Mouse (Mus musculus) embryonic facial prominence, embryonic 10.5 days (tissue): ENCODE data around the gene Abi3bp. TPM values are rescaled to one million over a fixed set of nuclear protein-coding genes. Genes with fewer than 3 reads are reported as not detected.

Experiments used
- DNase-seq: peaks from one replicate; pipeline ENCODE4 v3.0.0-alpha.2; 2017; ENCODE audit warnings: low spot score
- H3K27ac ChIP-seq: fragments of 300-500 bp; sonication (generic); replicated peaks from 2 replicates; pipeline ENCODE4 v1.5.1; 2016; ENCODE audit warnings: mild to moderate bottlenecking
- H3K27me3 ChIP-seq: fragments of 300-500 bp; sonication (generic); replicated peaks from 2 replicates; pipeline ENCODE4 v1.6.1; 2016; ENCODE audit warnings: low read depth, mild to moderate bottlenecking; ENCODE audit not compliant: poor library complexity, severe bottlenecking
- H3K36me3 ChIP-seq: fragments of 300-500 bp; sonication (generic); replicated peaks from 2 replicates; pipeline ENCODE4 v1.6.1; 2016; ENCODE audit warnings: mild to moderate bottlenecking, moderate library complexity
- H3K4me1 ChIP-seq: fragments of 300-500 bp; sonication (generic); 2 replicates; pipeline ENCODE4 v1.6.1; 2016
- H3K4me3 ChIP-seq: fragments of 300-500 bp; sonication (generic); 2 replicates; pipeline ENCODE4 v1.5.1; 2016; ENCODE audit warnings: mild to moderate bottlenecking, moderate library complexity
- H3K9me3 ChIP-seq: fragments of 300-500 bp; sonication (generic); 2 replicates; pipeline ENCODE4 v1.6.1; 2016; ENCODE audit warnings: mild to moderate bottlenecking
- WGBS: fragments of 180-500 bp; shearing (Covaris S2); methylation state at CpG from one replicate; pipeline ENCODE4 v1.1.7; 2016; 5-methylcytosine and 5-hydroxymethylcytosine counted together
- polyA plus RNA-seq: library from polyadenylated mRNA; unstranded; fragments of >200 nt; fragmentation: Nextera tagmentation; extraction: Ambion mirVana; gene quantifications from 2 replicates; pipeline ENCODE4 v1.2.1, GENCODE M21; 2016

Gene Abi3bp
- polyA plus RNA-seq, 1 experiment from 2014 or later, result 0.35 TPM

DNA sequence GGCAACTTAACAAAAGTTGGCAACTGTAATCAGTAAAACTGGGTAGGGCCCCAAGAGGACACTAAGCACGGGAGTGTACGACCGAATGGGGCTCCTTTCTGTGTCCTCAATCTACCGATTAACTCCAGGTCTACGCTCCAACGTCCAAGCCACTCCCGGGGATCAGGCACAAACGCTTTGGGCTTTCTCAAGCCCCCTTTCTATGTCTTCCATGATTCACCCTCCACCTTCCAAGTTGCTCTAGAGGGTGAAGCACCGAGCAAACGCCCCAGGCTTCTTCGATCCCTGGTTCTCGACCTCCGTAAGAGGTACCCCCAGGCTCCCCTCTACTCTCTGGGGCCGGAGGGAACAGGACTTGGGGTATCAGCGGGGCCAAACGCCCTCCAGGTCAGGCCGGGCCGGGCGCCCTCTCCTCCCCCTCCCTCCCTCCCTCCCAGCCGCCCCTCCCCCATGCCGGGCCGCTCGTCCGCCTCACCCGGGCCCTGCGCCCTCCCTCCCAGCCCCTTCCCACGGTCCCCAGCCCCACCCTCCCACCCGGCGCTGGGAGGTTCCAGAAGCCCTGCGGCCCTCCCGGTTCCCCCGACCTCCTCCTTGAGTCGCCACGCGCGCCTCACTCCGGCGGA, 239.0 kb downstream of the Abi3bp start:
- DNase-seq, result peak; percentile 85
- Histone ChIP-seq H3K27ac (peak overlapping the region; percentile 98), H3K9me3 (no peaks in the 10 kb centered on the region), H3K4me3 (peak overlapping the region; percentile 84), H3K36me3 (peaks cover 14% of the 10 kb centered on the region), H3K4me1 (peaks cover 18% of the 10 kb centered on the region), H3K27me3 (no peaks in the 10 kb centered on the region)
- WGBS, result under 1% methylated on average over 32 of the region's 38 CpGs

- no peaks in the 10 kb centered on the region for H3K27me3 ChIP-seq
- peaks cover 18% of the 10 kb centered on the region for H3K4me1 ChIP-seq
- H3K27ac ChIP-seq, result peak within 1 kb of the TSS; percentile 98
- H3K9me3 ChIP-seq, result no peaks in the 10 kb centered on the region
- peak; percentile 100 for DNase-seq
- peaks cover 5% of the 10 kb centered on the region for H3K36me3 ChIP-seq
- peak within 1 kb of the TSS; percentile 84 for H3K4me3 ChIP-seq
- under 1% methylated on average over 62 of the region's 62 CpGs for WGBS
Observed at GRCm38 (mm10) chr16:56717224-56718200, 239.8 kb downstream of the Abi3bp start, which contains the start of gene Tfg. Gene Tfg, minus strand, starts transcription at chr16:56717450.

DNA sequence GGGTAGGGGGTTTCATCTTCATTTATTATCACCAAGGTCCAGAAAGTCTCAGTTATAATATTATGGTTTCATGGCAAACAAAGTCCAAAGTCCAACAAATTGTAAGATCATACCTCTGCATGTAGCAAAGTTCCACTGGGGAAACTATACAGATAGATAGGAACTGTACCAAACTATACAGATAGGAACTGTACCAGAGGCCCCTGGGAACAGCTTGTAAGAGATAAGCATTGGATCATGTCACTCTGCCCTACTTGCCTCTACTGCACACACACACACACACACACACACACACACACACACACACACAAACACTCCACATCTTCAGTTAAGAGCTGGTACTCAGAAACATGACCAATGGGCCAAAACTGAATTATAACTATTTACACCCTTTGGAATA, 241.4 kb downstream of the Abi3bp start:
- H3K36me3 ChIP-seq, result no peaks in the 10 kb centered on the region
- DNase-seq, result no peak
- no peak overlapping the region for H3K4me3 ChIP-seq
- peaks cover 18% of the 10 kb centered on the region for H3K4me1 ChIP-seq
- no peaks in the 10 kb centered on the region for H3K9me3 ChIP-seq
- no peak overlapping the region for H3K27ac ChIP-seq
- no peaks in the 10 kb centered on the region for H3K27me3 ChIP-seq

GRCm38 (mm10) chr16:56722357-56722756, 244.7 kb downstream of the Abi3bp start:
- 70% methylated on average over 4 of the region's 4 CpGs for WGBS
- H3K4me1 ChIP-seq, result peaks cover 7% of the 10 kb centered on the region; the same call in 1 of the 2 replicates

GRCm38 (mm10) chr16:56724927-56725326, 247.2 kb downstream of the Abi3bp start:
- H3K4me3 ChIP-seq, result no peak overlapping the region
- DNase-seq, result no peak
- 88% methylated on average over 10 of the region's 10 CpGs for WGBS
- no peaks in the 10 kb centered on the region for H3K9me3 ChIP-seq
- no peak overlapping the region for H3K27ac ChIP-seq
- H3K27me3 ChIP-seq, result no peaks in the 10 kb centered on the region
- no peaks in the 10 kb centered on the region for H3K36me3 ChIP-seq
- H3K4me1 ChIP-seq, result no peaks in the 10 kb centered on the region

More at GRCm38 (mm10) chr16:56722357-56722756, 244.7 kb downstream of the Abi3bp start:
- no peaks in the 10 kb centered on the region for H3K36me3 ChIP-seq
- H3K9me3 ChIP-seq, result no peaks in the 10 kb centered on the region
- H3K27ac ChIP-seq, result no peak overlapping the region
- no peak for DNase-seq
- no peaks in the 10 kb centered on the region for H3K27me3 ChIP-seq
- no peak overlapping the region for H3K4me3 ChIP-seq

DNA sequence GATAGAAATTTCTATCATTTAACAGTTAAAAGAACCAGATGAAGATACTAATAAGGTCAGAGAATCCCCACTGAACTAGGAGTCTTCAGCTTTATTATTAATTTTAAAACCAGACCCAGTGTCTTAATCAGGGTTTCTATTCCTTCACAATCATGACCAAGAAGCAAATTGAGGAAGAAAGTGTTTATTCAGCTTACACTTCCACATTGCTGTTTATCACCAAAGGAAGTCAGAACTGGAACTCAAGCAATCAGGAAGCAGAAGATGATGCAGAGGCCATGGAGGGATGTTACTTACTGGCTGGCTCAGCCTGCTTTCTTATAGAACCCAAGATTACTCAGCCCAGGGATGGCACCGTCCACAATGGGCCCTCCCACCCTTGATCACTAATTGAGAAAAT, 251.4 kb downstream of the Abi3bp start:
- Histone ChIP-seq H3K4me1 (no peaks in the 10 kb centered on the region), H3K27ac (no peak overlapping the region)
- 14% methylated on average over 1 of the region's 1 CpGs for WGBS

More for the DNA sequence above, 251.4 kb downstream of the Abi3bp start:
- Histone ChIP-seq H3K27me3 (no peaks in the 10 kb centered on the region), H3K9me3 (no peaks in the 10 kb centered on the region), H3K4me3 (no peak overlapping the region), H3K36me3 (no peaks in the 10 kb centered on the region)
- no peak for DNase-seq

Other genes starting within 250 kb of the Abi3bp start
- gene Tfg, start 239.6 kb downstream of the Abi3bp start, polyA plus RNA-seq, result 159 and 168 TPM in 2 replicates